Mouse (Mus musculus) R1 (cell line): ENCODE measurements around the gene Senp6.
A peak's percentile ranks its signal among the peaks of the same experiment; 100 is the strongest.
"Not testable (repeated sequence)": the region's sequence is repeated elsewhere in the genome, so short reads cannot be mapped to it uniquely, and the experiment has no call there.

Experiments
- DNase-seq: peaks from one replicate; pipeline ENCODE4 v3.0.0-alpha.2; 2018; ENCODE audit warnings: low read depth, low spot score

Gene Senp6

GRCm38 (mm10) chr9:80074949-80075348 is 8.2 kb downstream of the Senp6 start:
- DNase-seq, result no peak

GRCm38 (mm10) chr9:80080941-80081340 is 14.2 kb downstream of the Senp6 start:
- no peak for DNase-seq

DNA sequence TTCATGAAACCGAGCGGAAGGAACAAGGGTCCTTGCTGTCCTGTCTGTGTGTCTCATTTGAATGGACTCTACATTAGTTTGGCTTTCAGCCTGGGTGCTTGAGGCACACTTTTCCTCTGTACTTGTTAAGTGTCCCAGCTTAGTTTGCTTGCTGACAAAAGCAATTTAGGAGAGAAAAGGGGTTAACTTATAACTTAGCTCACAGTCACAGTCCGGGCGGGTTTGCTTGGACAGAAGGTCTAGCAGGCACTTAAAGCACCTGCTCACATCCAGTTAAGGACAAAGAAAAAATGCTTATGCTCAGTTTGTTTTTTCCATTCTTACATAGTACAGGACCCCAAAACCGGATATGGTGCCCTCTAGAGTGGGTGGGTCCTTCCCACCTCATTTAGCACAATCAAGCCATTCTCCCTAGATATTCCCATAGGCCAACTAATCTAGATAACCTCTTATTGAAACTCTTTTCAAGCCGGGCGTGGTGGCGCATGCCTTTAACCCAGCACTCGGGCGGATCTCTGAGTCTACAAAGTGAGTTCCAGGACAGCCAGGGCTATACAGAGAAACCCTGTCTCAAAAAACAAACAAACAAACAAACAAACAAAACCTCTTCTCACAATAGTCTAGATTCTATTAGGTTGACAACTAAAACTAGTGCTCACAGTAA is 17.9 kb downstream of the Senp6 start:
- no peak for DNase-seq

GRCm38 (mm10) chr9:80085665-80086064 is 19.0 kb downstream of the Senp6 start:
- no peak for DNase-seq

DNA sequence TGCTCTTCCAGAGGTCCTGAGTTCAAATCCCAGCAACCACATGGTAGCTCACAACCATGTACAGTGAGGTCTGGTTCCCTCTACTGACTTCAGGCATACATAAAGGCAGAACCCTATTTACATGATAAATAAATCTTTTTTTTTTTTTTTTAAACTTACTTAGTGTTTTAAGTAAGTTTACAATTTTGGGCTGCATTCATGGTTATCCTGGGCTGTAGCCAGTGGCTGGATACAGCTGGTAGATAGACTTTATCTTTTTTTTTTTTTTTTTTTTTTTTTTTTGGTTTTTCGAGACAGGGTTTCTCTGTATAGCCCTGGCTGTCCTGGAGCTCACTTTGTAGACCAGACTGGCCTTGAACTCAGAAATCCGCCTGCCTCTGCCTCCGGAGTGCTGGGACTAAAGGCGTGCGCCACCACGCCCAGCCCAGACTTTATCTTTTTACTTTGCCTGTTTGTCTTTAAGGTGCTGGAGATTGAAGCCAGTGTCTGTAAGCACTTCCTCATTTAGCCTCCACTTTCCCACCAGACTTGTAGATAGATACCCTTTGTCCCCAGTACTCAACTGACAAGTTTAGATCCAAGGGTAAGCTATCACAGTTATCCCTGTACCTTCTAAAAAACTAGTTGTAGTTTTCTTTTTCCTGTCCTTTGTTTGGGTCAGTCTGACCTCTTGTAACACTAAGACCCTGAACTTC is 19.7 kb downstream of the Senp6 start:
- not testable (repeated sequence) for DNase-seq

DNA sequence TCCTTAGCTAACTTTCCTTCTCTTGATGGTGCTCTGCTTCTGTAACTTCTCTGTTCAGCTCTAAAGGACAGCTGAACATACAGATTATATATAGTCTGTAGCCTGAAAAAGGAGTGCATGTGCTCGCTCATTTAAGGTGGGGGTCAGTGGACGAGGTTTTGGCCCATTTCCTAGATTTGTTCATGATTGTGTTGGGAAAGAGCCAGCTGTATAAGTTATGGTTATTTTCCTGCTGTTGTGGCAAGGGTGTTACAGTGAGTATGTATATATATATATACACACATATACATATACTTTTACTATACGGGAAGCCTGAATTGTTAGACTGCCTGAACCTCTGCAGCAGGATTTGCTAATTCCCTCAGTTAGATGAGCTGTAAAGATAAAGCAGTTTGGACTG is 22.7 kb downstream of the Senp6 start:
- DNase-seq, result no peak

GRCm38 (mm10) chr9:80096325-80096724 is 29.6 kb downstream of the Senp6 start:
- no peak for DNase-seq

- DNase-seq, result no peak
Measured at GRCm38 (mm10) chr9:80145992-80146587, 79.4 kb downstream of the Senp6 start.

- DNase-seq, result no peak
Measured at GRCm38 (mm10) chr9:80149594-80149993, 82.9 kb downstream of the Senp6 start.

- peak; percentile 86 for DNase-seq
Measured at GRCm38 (mm10) chr9:80155277-80155676, 88.6 kb downstream of the Senp6 start.

DNA sequence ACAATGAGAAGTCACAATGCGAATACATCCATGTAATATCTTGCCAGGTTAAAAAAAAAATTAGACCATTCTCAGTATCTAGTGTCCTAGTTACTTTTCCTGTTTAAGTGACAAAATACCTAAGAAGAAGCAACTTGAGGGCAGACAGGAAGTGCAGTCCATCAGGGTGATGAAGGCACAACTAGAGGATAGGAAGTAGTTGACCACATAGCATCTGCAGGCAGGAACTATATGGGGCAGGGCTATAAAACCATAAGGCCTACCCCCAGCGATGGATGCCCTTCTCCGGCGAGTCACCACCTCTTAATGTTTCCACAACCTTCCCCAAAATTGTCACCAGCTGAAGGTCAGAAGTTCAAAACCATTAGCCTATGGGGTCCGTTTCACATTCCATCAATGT is 90.1 kb downstream of the Senp6 start:
- no peak for DNase-seq

- no peak for DNase-seq
Measured at GRCm38 (mm10) chr9:80157840-80158465, 91.2 kb downstream of the Senp6 start.

GRCm38 (mm10) chr9:80158937-80159336 is 92.2 kb downstream of the Senp6 start:
- DNase-seq, result no peak

DNA sequence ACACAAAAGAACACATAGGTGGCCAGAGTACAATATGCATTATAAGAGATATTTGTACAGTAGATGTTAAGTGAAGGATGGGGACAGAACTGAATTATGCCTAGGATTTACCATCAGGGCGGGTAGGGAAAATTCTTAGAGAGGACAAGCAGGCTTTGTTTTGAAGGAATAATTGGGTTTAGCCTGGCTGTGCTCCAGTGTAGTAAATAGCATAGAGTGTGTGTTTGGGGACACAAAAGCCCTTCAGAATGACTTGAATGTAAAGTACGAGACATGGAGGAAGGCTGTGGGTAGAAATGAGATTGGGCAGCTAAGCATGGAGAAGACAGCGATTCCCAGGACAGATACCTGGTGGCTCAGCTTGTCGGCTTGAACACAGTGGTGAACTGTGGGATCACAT is 94.7 kb downstream of the Senp6 start:
- no peak for DNase-seq

- DNase-seq, result no peak
Measured at GRCm38 (mm10) chr9:80163126-80163723, 96.5 kb downstream of the Senp6 start.

GRCm38 (mm10) chr9:80164191-80164590 is 97.5 kb downstream of the Senp6 start:
- peak; percentile 68 for DNase-seq

DNA sequence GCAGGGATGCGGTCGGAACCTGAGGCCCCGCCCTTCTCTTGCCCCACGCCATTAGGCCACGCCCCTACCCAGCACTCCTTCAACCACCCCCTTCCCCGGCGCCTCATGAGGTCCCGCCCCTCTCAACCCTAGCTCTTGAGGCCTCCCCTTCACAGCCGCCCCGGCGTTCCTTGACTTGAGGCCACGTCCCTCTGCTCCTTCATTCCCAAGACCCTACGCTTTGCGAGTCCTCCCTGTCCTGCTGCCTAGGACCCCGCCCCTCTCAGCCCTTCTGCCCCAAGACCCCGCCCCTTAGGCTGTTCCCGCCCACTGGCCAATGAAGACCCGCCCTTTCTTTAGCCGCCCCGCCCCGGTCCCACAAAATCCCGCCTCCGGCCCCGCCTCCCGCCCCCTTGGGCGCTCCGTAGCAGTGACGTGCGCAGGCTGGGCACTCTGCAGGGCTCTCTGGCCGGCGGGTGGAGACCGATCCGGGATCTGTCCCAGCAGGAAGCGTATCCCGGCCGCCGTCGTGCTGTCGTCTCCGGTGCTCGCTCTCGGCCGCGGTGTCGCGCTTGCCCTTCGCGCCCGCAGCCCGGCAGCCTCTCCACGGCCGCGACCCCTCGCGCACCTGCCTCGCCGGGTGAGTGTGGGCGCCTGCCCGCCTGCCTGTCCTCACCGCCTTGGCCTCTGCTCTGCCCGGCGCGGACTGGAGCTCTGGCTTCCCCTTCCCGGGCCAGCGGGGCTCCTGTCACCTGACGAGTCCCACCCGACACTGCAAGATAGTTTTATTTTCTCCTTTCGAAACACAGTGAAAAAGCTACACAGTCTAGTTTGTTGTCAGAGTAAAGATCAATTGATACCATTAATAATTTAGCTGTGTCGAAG is 98.1 kb downstream of the Senp6 start, which contains the start of gene Myo6:
Myo6 (plus strand) TSS at position 421 of the 864 bp plus-strand sequence.
- peak; percentile 84 for DNase-seq

DNA sequence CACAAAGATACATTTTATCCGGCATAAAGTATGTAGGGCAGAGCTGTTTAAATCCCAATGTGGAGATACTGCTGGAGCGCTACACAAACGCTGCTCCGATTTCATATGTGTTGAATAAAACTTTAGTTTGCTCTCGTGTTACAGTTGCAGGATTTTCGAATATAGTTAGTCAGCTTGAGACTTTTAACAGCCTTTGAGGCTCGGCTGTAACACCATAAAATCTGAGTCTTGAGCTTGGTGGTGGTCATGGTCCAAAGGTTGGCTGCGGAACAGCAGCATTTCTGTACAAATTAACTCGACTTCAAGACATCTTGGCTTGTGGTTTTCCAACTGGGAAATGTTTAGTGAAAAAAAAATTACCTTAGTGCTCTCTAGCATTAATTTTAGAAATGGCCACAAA is 99.0 kb downstream of the Senp6 start:
- DNase-seq, result no peak

DNA sequence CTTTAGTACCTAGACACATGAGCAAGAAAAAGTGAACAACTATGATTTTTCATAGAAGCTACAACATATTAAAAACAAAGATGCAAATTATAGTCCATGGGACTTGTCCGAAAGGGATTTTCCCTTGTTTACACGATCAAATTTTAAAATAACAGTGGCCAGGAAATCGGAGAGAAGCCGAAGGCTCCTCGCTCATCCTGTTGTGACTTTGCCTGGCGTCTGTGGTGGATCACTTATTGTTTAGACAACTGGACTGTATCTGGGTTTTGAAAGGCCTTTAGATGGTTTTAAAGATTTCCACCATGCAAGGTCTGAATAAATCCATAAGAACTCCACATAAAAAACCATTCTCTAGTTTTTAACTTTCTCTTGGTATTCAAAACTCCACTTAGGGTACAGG is 99.7 kb downstream of the Senp6 start:
- no peak for DNase-seq

GRCm38 (mm10) chr9:80167089-80167488 is 100.4 kb downstream of the Senp6 start:
- DNase-seq, result no peak

DNA sequence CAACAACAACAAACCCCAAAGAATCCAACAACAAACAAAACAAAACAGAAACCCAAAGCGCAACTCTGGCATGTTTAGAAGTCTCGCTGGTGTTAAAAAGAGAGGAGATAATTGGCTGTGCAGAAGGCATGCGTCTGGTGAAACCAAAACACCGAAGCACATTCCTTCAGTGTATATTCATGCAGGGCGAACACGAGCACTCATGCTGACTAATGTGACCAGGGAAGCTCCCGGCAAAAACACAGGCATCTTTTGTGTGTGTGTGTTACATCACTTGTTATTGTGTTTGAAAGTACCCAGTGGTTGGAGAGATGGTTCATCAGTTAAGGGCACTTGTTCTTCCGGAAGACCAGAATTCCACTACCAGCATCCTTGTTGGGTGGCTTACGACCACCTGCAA is 102.8 kb downstream of the Senp6 start:
- peak; percentile 31 for DNase-seq
